Mouse (Mus musculus): ENCODE measurements around the gene Zfp286.

DNA sequence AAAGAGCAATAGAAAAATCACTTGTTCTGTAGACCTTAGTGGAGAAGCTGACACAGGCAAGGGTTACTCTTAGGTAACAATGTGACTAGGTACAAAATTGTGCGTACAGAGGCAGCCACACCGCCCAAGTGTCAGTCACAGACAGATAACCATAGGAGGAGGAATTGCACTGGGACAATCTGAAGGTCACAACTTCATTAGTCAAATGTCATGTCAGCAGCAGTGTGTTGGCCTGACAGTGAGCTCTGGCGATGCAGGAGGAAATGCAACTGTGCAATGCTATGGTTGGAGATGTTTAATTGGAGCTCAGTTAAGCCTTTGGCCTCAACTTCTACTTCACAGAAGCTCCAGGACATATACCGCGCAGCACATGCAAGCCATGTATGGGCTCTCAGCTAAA is 78.6 kb downstream of the Zfp286 start:
- TF ChIP-seq CTCF (IDR thresholded peaks at IDR 0.05; ENCODE audit: insufficient read depth, low read length) (no peak), POLR2A (IDR thresholded peaks at IDR 0.05; ENCODE audit: borderline replicate concordance, extremely low read depth, low read depth, low read length) (no peak)
